Mouse (Mus musculus): Measurements from ENCODE around the gene AI837181. TPM values are rescaled to one million over a fixed set of nuclear protein-coding genes. Genes with fewer than 3 reads are reported as not detected.
A peak's percentile ranks its signal among the peaks of the same experiment; 100 is the strongest.

Gene AI837181
- polyA plus RNA-seq, 1 experiment from 2014 or later: 7.1 TPM

- no peak overlapping the region for H3K4me3 ChIP-seq (ENCODE audit: low read depth, low read length)
- H3K9me3 ChIP-seq (replicated peaks; ENCODE audit: control insufficient read depth, low read length): no peaks in the 10 kb centered on the region
- 64% methylated on average over 8 of the region's 8 CpGs for WGBS (ENCODE audit: insufficient replicate concordance)
- H3K9ac ChIP-seq (ENCODE audit: low read depth, low read length): no peak overlapping the region
- peaks cover 4% of the 10 kb centered on the region; the same call in 1 of the 2 replicates for H3K36me3 ChIP-seq (ENCODE audit: control insufficient read depth, insufficient read depth)
- peaks cover 21% of the 10 kb centered on the region for H3K4me1 ChIP-seq (ENCODE audit: control insufficient read depth, low read depth, low read length)
- no peak for ATAC-seq (ENCODE audit: low read depth)
- no peak overlapping the region for H3K4me2 ChIP-seq (ENCODE audit: low read depth, low read length)
- H3K27ac ChIP-seq (ENCODE audit: low read length): no peak overlapping the region
- no peaks in the 10 kb centered on the region for H3K27me3 ChIP-seq (ENCODE audit: control insufficient read depth, insufficient read depth, low read depth, low read length)
Measured at GRCm38 (mm10) chr19:5429806-5430205, 4.9 kb downstream of the AI837181 start.

- Histone ChIP-seq H3K4me3 (ENCODE audit: low read depth, low read length) (no peak overlapping the region), H3K9ac (ENCODE audit: low read depth, low read length) (no peak overlapping the region), H3K4me2 (ENCODE audit: low read depth, low read length) (no peak overlapping the region), H3K27ac (ENCODE audit: low read length) (no peak overlapping the region), H3K9me3 (replicated peaks; ENCODE audit: control insufficient read depth, low read length) (no peaks in the 10 kb centered on the region), H3K4me1 (ENCODE audit: control insufficient read depth, low read depth, low read length) (peaks cover 21% of the 10 kb centered on the region), H3K36me3 (ENCODE audit: control insufficient read depth, insufficient read depth) (peaks cover 4% of the 10 kb centered on the region; the same call in 1 of the 2 replicates), H3K27me3 (ENCODE audit: control insufficient read depth, insufficient read depth, low read depth, low read length) (no peaks in the 10 kb centered on the region)
- WGBS (ENCODE audit: insufficient replicate concordance): 67% methylated on average over 1 of the region's 1 CpGs
- no peak for ATAC-seq (ENCODE audit: low read depth)
Measured at GRCm38 (mm10) chr19:5430408-5430807, 5.5 kb downstream of the AI837181 start.

- WGBS (ENCODE audit: insufficient replicate concordance): 71% methylated on average over 4 of the region's 4 CpGs
- no peaks in the 10 kb centered on the region for H3K27me3 ChIP-seq (ENCODE audit: control insufficient read depth, insufficient read depth, low read depth, low read length)
- no peak overlapping the region for H3K9ac ChIP-seq (ENCODE audit: low read depth, low read length)
- H3K36me3 ChIP-seq (ENCODE audit: control insufficient read depth, insufficient read depth): peaks cover under 1% of the 10 kb centered on the region; the same call in 1 of the 2 replicates
- H3K4me3 ChIP-seq (ENCODE audit: low read depth, low read length): no peak overlapping the region
- H3K4me2 ChIP-seq (ENCODE audit: low read depth, low read length): no peak overlapping the region
- ATAC-seq (ENCODE audit: low read depth): no peak
- H3K27ac ChIP-seq (ENCODE audit: low read length): no peak overlapping the region
- peaks cover 8% of the 10 kb centered on the region for H3K4me1 ChIP-seq (ENCODE audit: control insufficient read depth, low read depth, low read length)
- H3K9me3 ChIP-seq (replicated peaks; ENCODE audit: control insufficient read depth, low read length): no peaks in the 10 kb centered on the region
Measured at GRCm38 (mm10) chr19:5431911-5432464, 7.0 kb downstream of the AI837181 start.

- Histone ChIP-seq H3K4me1 (ENCODE audit: control insufficient read depth, low read depth, low read length) (peaks cover 8% of the 10 kb centered on the region), H3K9ac (ENCODE audit: low read depth, low read length) (peak overlapping the region; percentile 19; the same call in 1 of the 2 replicates), H3K4me3 (ENCODE audit: low read depth, low read length) (peak overlapping the region; percentile 49), H3K9me3 (replicated peaks; ENCODE audit: control insufficient read depth, low read length) (no peaks in the 10 kb centered on the region), H3K27ac (ENCODE audit: low read length) (peak overlapping the region; percentile 29; the same call in 1 of the 2 replicates), H3K36me3 (ENCODE audit: control insufficient read depth, insufficient read depth) (no peaks in the 10 kb centered on the region), H3K4me2 (ENCODE audit: low read depth, low read length) (peak overlapping the region; percentile 63), H3K27me3 (ENCODE audit: control insufficient read depth, insufficient read depth, low read depth, low read length) (no peaks in the 10 kb centered on the region)
- ATAC-seq (ENCODE audit: low read depth): peak; percentile 60
- 4% methylated on average over 16 of the region's 16 CpGs for WGBS (ENCODE audit: insufficient replicate concordance)
Measured at GRCm38 (mm10) chr19:5432992-5433852, 8.3 kb downstream of the AI837181 start.

- Histone ChIP-seq H3K36me3 (ENCODE audit: control insufficient read depth, insufficient read depth) (no peaks in the 10 kb centered on the region), H3K9me3 (replicated peaks; ENCODE audit: control insufficient read depth, low read length) (no peaks in the 10 kb centered on the region), H3K9ac (ENCODE audit: low read depth, low read length) (no peak overlapping the region), H3K4me1 (ENCODE audit: control insufficient read depth, low read depth, low read length) (peaks cover 8% of the 10 kb centered on the region), H3K27ac (ENCODE audit: low read length) (no peak overlapping the region), H3K4me3 (ENCODE audit: low read depth, low read length) (no peak overlapping the region; the same call in 1 of the 2 replicates), H3K4me2 (ENCODE audit: low read depth, low read length) (peak overlapping the region; percentile 63), H3K27me3 (ENCODE audit: control insufficient read depth, insufficient read depth, low read depth, low read length) (no peaks in the 10 kb centered on the region)
- WGBS (ENCODE audit: insufficient replicate concordance): 52% methylated on average over 7 of the region's 7 CpGs
- no peak for ATAC-seq (ENCODE audit: low read depth)
Measured at GRCm38 (mm10) chr19:5433951-5434350, 9.0 kb downstream of the AI837181 start.

- Histone ChIP-seq H3K4me2 (ENCODE audit: low read depth, low read length) (no peak overlapping the region), H3K27ac (ENCODE audit: low read length) (no peak overlapping the region), H3K4me1 (ENCODE audit: control insufficient read depth, low read depth, low read length) (peaks cover 22% of the 10 kb centered on the region), H3K9me3 (replicated peaks; ENCODE audit: control insufficient read depth, low read length) (no peaks in the 10 kb centered on the region; the same call in 1 of the 2 replicates), H3K27me3 (ENCODE audit: control insufficient read depth, insufficient read depth, low read depth, low read length) (peaks cover 37% of the 10 kb centered on the region), H3K4me3 (ENCODE audit: low read depth, low read length) (no peak overlapping the region), H3K36me3 (ENCODE audit: control insufficient read depth, insufficient read depth) (no peaks in the 10 kb centered on the region), H3K9ac (ENCODE audit: low read depth, low read length) (no peak overlapping the region)
- 49% methylated on average over 9 of the region's 9 CpGs for WGBS (ENCODE audit: insufficient replicate concordance)
- no peak for ATAC-seq (ENCODE audit: low read depth)
Measured at GRCm38 (mm10) chr19:5444371-5444908, 19.5 kb downstream of the AI837181 start.

- Histone ChIP-seq H3K36me3 (ENCODE audit: control insufficient read depth, insufficient read depth) (no peaks in the 10 kb centered on the region), H3K4me1 (ENCODE audit: control insufficient read depth, low read depth, low read length) (peaks cover 22% of the 10 kb centered on the region), H3K27me3 (ENCODE audit: control insufficient read depth, insufficient read depth, low read depth, low read length) (peaks cover 42% of the 10 kb centered on the region), H3K4me2 (ENCODE audit: low read depth, low read length) (no peak overlapping the region), H3K9ac (ENCODE audit: low read depth, low read length) (no peak overlapping the region), H3K4me3 (ENCODE audit: low read depth, low read length) (no peak overlapping the region), H3K9me3 (replicated peaks; ENCODE audit: control insufficient read depth, low read length) (no peaks in the 10 kb centered on the region; the same call in 1 of the 2 replicates), H3K27ac (ENCODE audit: low read length) (no peak overlapping the region)
- WGBS (ENCODE audit: insufficient replicate concordance): 42% methylated on average over 7 of the region's 7 CpGs
- no peak for ATAC-seq (ENCODE audit: low read depth)
Measured at GRCm38 (mm10) chr19:5444954-5445353, 20.0 kb downstream of the AI837181 start.

- H3K4me1 ChIP-seq (ENCODE audit: control insufficient read depth, low read depth, low read length): peaks cover 22% of the 10 kb centered on the region
- no peak overlapping the region for H3K4me3 ChIP-seq (ENCODE audit: low read depth, low read length)
- H3K27me3 ChIP-seq (ENCODE audit: control insufficient read depth, insufficient read depth, low read depth, low read length): peaks cover 49% of the 10 kb centered on the region
- ATAC-seq (ENCODE audit: low read depth): no peak
- H3K4me2 ChIP-seq (ENCODE audit: low read depth, low read length): no peak overlapping the region
- H3K36me3 ChIP-seq (ENCODE audit: control insufficient read depth, insufficient read depth): no peaks in the 10 kb centered on the region
- no peak overlapping the region for H3K27ac ChIP-seq (ENCODE audit: low read length)
- 70% methylated on average over 5 of the region's 5 CpGs for WGBS (ENCODE audit: insufficient replicate concordance)
- H3K9ac ChIP-seq (ENCODE audit: low read depth, low read length): no peak overlapping the region
- H3K9me3 ChIP-seq (replicated peaks; ENCODE audit: control insufficient read depth, low read length): no peaks in the 10 kb centered on the region
Measured at GRCm38 (mm10) chr19:5445747-5446146, 20.8 kb downstream of the AI837181 start.
